Mouse (Mus musculus) gastrocnemius, adult 18-20 months (tissue): ENCODE measurements around the gene Hmg20b. TPM values are rescaled to one million over a fixed set of nuclear protein-coding genes. Genes with fewer than 3 reads are reported as not detected.

ENCODE experiments used
- DNase-seq: peaks from one replicate; pipeline ENCODE4 v3.0.0; 2021; ENCODE audit warnings: low spot score
- microRNA-seq: library from miRNA; unstranded; fragments of <30 nt; microRNA quantifications from one replicate; pipeline ENCODE4 v1.2.0, GENCODE M21; 2021
- total RNA-seq, 2 experiments: library from RNA; stranded (reverse); gene quantifications; 2 replicates each; pipeline ENCODE4 v1.2.3; 2021

Gene Hmg20b
- total RNA-seq, 2 experiments from 2014 or later, result 14.7 to 19.6 TPM

DNA sequence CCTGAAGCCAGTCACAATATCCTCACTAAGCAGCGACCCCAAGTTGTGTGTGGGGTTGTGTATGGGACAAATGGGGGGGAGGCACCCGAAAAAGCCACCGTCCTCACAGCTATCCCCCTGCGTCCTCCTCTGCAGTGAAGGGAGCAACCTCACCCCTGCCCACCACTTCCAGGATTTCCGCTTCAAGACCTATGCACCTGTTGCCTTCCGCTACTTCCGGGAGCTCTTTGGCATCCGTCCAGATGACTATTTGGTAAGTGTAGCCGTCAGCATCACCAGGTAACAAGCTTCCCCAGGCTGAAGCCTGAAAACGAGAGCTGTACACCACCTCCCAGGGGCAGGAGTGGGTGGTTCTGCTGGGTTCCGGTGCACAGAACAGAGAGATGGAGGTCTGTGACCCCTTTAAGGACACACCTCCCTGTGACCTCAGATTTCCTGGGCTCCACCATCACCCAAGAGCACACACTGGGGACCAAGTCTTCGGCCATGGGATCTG, 44.1 kb downstream of the Hmg20b start:
- no peak for DNase-seq

DNA sequence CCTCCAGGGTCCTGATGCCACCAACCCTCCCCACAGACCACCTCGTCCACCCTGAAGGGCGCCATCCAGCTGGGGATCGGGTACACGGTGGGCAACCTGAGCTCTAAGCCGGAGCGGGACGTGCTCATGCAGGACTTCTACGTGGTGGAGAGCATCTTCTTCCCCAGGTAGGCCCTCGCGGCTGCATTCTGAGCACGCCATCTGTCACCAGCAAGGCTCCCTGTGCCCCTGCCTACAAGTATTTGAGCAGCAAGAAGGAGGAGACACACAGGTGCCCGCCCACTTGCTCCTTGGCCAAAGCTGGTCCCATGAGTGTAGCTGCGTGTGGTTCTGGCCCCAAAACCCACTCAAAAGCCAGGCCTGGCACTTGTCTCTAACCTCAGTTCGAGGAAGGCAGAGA, 44.6 kb downstream of the Hmg20b start:
- DNase-seq, result no peak

DNA sequence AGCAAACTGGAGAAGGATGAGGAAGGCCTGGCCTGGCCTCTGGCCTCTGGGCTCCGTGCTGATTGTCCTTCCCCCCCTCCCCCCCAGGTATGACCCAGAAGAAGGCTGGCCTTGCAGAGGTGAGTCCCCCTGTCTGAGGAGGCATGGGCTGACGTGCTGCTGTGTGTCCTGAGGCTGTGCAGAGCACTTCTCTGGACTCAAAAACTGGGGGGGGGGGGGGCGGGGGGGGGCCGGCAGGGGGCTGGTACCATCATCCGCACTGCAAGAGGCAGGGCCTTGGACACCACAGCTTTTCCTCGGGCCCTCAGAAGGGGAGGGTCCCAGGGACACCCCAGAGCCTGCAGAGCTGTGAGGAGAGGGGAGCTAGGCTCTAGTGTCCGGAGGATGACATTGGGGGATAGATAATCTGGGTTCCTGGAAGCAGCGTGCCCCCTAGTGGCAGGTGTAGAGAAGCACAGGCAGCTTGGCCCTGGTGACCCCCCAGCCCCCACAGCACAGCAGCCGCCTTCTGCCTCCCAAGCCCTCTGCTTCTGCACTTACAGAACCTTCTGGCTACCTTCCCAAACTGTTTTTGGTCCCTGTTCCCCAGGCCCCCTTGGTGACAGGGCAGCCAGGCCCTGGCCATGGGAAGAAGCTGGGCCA, 45.6 kb downstream of the Hmg20b start:
- peak; percentile 55 for DNase-seq

DNA sequence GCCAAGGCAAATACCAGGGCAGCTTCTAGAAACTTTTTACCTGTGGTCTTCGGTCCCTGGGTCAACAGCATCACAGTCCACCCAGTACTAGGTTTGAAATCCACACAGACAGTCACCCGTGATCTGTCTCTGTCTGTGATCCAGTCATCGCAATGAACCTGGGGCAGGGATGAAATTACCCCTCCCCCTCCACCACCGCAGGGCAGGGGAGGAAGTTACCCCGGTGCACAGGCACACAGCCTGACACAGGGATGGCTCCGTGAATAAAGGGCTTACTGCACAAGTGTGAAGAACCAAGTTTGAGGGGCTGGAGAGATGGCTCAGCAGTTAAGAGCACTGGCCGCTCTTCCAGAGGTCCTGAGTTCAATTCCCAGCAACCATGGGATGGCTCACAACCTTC, 46.5 kb downstream of the Hmg20b start:
- DNase-seq, result no peak

DNA sequence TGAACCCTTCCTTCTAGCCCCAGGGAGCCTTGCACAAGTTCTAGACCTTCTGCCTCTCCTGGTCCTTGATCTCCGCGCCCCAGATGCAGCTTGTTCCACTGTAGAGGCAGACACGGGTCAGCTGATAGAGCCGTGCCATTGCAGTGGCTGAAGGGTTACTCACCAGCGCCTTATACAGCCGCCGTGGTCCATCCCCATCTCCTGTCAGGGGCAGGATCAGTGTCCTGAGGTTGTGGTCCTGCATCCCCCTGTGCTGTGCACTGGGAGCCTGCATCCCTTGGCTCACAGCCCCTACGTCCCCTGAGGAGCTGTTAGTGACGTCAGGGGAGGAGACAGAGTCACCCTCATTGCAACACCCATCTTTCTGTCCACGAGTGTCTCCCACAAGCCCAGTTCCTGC, 47.0 kb downstream of the Hmg20b start:
- no peak for DNase-seq

DNA sequence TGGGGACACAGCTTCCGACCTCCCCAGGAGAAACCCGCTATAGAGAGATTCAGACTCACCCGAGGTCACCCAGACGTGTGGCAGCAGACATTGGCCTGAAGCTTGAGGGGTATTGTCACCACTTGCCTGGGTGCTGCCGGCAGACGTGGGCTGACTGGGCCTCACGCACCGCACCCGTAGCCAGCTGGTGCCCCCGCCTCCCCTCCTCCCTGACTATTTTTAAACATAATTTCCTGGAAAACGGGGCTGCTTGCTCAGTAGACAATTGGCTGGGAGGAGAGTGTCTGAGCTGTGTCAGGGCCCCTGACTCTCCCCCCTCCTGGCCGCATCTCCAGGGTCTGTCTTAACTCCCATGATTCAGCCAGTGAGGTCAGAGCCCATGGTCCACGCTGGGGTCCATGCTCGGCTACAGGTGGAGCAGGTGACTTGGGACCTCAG, 47.5 kb downstream of the Hmg20b start:
- DNase-seq, result no peak

DNA sequence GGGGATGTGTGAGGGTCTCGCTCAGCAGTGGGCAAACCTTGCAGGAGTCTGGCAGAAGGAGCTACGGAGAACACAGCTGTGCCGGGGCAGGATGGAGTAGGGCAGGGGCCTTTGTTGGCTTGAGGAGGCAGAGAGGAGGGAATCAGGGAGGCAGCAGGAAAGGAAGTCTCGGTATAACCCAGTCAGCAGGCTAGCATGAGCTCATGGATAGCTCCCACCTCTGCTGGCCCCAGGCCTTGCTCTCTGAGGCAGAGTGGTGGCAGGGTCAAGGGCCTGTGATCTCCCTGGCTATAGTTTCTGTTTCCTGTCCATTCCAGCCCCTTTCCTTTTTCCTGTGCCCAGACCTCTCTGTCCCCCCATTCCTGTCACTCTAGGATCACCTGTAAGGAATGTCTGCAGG, 48.0 kb downstream of the Hmg20b start:
- no peak for DNase-seq

DNA sequence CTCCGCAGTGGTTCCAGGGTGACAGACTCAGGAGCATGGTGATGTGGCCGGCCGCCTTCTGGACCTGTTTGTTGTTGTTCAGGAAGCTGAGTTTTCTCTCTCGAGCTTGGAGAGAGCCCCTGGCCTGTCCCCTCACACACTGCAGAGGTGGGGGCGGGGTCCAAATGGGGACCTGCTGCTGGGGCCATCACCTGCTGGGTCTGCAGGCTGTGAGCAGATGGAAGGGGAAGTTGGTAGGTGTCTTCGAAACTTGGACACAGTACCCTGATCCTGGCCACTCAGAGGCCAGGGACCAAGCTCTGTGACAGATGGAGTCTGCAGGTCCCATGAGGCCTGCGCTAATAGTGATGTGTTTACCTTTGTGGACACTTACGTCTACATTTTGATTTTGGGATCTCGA, 49.0 kb downstream of the Hmg20b start:
- no peak for DNase-seq

DNA sequence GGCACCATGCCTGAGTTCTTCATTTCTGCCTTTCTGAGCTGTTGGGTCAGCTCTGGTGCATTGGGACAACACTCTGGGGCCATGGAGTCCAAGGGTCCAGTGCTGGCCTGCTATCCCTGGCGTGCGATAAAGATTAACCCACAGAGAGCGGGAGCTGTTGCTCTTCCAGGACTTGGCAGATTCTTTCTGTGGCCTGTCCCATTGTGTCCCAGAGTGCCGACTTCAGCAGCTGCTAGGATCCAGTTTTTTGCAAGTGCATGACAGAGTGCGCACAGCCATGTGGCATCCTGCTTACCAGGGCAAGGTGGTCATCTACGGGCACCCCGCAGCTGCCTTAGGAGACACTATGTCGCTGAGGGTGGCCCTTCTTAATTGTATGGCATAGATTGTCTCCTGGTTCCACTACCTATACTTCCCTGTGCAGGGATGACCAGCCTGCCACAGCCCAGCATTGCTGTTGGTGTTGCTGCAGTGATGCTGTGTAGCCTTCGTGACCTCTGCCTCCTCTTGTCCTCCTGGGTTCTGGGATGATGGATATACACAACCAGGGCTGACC, 49.9 kb downstream of the Hmg20b start:
- DNase-seq, result no peak

DNA sequence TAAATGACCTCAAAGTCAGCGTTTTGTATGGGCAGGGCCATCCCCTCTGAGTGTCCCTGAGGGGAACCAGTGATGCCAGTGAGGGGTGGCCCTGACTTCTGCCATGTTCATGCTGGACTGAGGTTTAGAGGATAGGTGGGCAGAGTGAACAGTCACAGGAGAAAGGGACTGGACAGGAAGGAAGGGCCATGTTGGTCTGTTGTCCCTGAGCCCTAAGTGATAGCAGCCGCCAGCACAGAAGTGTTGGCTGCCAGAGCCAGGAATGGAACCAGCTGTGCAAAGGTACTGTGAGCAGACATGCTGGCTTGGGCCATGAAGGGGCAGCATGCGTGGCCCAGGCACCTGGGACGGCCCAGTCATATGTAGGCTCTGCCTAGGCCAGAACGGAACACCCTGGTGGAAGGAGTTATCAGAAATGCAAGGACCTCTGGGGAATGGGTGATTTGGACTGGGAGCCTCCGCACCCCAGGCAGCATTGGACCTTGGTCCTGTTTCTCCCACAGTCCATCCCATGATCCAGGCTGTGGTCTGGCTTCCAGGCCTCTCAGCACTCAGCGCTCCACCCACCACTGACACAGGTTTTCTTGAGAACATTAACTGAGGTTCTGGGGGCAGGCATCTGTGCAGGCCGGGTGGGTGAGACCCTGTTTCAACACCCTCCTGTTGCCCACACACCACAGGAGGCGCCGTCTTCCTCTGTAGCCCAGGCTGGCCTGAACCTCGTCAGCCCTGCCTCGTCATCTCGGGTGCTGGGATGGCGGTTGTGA, 50.5 kb downstream of the Hmg20b start:
- no peak for DNase-seq

DNA sequence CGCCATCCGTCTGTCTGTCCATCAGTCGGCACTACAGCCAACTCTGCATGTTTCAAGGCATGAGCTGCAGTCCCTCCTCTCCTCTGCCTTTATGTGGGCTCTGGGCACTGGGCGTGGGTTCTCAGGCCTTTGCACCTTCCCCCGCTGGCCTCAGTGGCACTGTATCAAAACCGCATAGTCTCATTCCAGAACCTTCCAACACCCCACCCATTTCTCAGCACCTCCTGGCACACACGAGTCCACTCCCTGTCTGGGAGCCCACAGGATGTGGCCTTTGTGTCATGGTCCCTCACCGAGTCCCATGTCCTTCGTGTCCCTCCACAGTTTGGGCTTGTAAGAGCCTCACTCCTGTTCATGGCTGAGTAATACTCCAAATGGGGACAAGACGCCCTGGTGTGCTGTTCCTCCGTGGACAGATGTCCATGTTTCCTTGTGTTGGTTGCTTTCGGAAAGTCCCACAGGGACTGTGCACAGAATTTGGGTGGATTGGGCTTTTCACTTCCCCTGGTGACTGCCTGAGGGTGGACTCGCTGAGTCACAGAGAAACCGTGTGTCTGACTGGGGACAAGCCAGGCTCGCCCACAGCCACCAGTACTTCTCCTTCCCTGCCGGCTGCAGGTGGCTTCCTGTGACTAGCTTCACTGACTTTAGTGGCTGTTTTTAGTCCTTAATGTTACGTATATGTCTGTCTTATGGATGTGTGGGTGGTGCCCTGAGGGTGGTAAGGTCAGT, 51.7 kb downstream of the Hmg20b start:
- DNase-seq, result no peak

DNA sequence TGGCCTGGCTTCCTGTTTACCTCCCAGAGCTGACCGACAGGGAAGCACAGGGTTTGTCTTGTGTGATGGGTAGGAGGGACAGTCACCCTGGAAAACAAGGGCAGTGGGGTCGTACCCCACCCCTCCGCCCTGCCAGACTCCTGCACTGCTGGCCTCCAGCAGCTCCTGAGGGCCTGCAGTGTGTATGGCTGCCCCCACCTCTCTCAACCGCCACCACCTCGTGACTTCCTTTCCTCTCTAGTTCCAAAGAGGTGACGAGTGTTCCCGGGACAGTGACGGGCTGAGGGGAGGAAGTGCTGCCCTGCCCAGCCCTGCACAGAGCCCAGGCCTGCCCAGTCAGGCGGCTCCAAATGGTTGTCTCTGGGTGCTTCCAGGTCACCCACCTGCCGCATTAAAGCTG, 52.4 kb downstream of the Hmg20b start:
- peak; percentile 51 for DNase-seq

DNA sequence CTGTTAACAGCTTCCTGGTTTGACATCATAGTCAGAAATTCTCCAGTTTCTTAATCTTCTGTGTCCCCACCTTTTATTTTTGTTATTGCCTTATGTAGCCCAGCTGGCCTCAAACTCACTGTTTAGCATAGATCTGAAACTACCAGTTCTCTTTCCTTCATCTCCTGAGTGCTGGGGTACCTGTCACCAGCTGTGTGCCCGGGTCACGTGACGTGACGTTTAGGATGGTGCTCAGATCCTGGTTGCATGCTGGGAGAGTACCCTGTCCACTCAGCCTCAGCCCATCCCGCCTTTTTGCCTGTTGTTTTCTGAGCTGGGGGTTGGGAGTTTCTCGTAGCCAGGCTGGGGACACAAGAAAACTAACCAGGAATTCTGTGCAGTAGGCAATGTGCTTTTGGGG, 53.0 kb downstream of the Hmg20b start:
- DNase-seq, result no peak

Small RNAs within 50 kb of the gene (microRNA-seq; reads per million reads assigned to microRNA genes)
- 1.4 reads per million for gene Mir6913

Other genes starting within 250 kb of the Hmg20b start
- gene Map2k2, start 244.6 kb downstream of the Hmg20b start, total RNA-seq, result 100 to 1,000 TPM; 173 to 189 TPM
- gene Zbtb7a, start 215.3 kb downstream of the Hmg20b start, total RNA-seq, result 10 to 100 TPM; 22.1 to 24.5 TPM
- gene Pias4, start 182.6 kb downstream of the Hmg20b start, total RNA-seq, result 10 to 100 TPM; 15.3 to 17.1 TPM
- 1,000 to 10,000 TPM; 1,320 to 1,335 TPM for gene Eef2, start 173.8 kb downstream of the Hmg20b start, total RNA-seq
- gene Dapk3, start 167.5 kb downstream of the Hmg20b start, total RNA-seq, result 10 to 100 TPM; 25.5 to 28.4 TPM
- gene 4930442H23Rik, start 166.6 kb downstream of the Hmg20b start, total RNA-seq, result not detected
- 100 to 1,000 TPM in 1 of 2 experiments, 10 to 100 TPM in 1; 59.9 to 118 TPM for gene Nmrk2, start 148.4 kb downstream of the Hmg20b start, total RNA-seq
- not detected for gene Atcay, start 119.6 kb downstream of the Hmg20b start, total RNA-seq
- gene Zfr2, start 117.3 kb downstream of the Hmg20b start, total RNA-seq, result 1 to 10 TPM; 1.9 to 2.7 TPM
- not detected for gene Matk, start 97.5 kb downstream of the Hmg20b start, total RNA-seq
- gene Mrpl54, start 83.5 kb downstream of the Hmg20b start, total RNA-seq, result 100 to 1,000 TPM; 106 to 116 TPM
- 100 to 1,000 TPM; 102 to 105 TPM for gene Apba3, start 83.5 kb downstream of the Hmg20b start, total RNA-seq
- not detected for gene Tjp3, start 58.9 kb downstream of the Hmg20b start, total RNA-seq
- gene Pip5k1c, start 57.5 kb downstream of the Hmg20b start, total RNA-seq, result 10 to 100 TPM; 19.7 to 20.4 TPM
- gene Cactin, start 29.4 kb downstream of the Hmg20b start, total RNA-seq, result 10 to 100 TPM; 10.1 to 10.9 TPM
- gene Tbxa2r, start 21.7 kb downstream of the Hmg20b start, total RNA-seq, result under 1 TPM; 0.16 to 0.55 TPM
- 1 to 10 TPM in 1 of 2 experiments, under 1 TPM in 1; 0.39 to 1.4 TPM for gene Gipc3, start 7.2 kb downstream of the Hmg20b start, total RNA-seq
- gene Mfsd12, start 7.0 kb upstream of the Hmg20b start, total RNA-seq, result 1 to 10 TPM; 2.3 to 2.8 TPM
- under 1 TPM; 0.23 to 0.66 TPM for gene 4930404N11Rik, start 15.3 kb upstream of the Hmg20b start, total RNA-seq
- gene Fzr1, start 28.0 kb upstream of the Hmg20b start, total RNA-seq, result 10 to 100 TPM; 15.3 to 15.4 TPM
- 10 to 100 TPM; 41.1 to 44.1 TPM for gene Dohh, start 33.9 kb upstream of the Hmg20b start, total RNA-seq
- under 1 TPM; 0.57 to 0.97 TPM for gene Gm48551, start 34.0 kb upstream of the Hmg20b start, total RNA-seq
- gene Gm48552, start 38.5 kb upstream of the Hmg20b start, total RNA-seq, result under 1 TPM in 1 of 2 experiments, not detected in 1; 0.34 TPM
- not detected for gene Smim24, start 42.6 kb upstream of the Hmg20b start, total RNA-seq
- gene Nfic, start 105.2 kb upstream of the Hmg20b start, total RNA-seq, result 100 to 1,000 TPM; 232 to 244 TPM
- under 1 TPM; 0.05 to 0.07 TPM for gene Celf5, start 132.2 kb upstream of the Hmg20b start, total RNA-seq
- 10 to 100 TPM; 41.0 to 45.8 TPM for gene Ncln, start 145.9 kb upstream of the Hmg20b start, total RNA-seq
- under 1 TPM; 0.71 to 0.78 TPM for gene S1pr4, start 149.7 kb upstream of the Hmg20b start, total RNA-seq
- under 1 TPM; 0.53 to 0.57 TPM for gene Gna15, start 173.7 kb upstream of the Hmg20b start, total RNA-seq
- gene Gna11, start 194.7 kb upstream of the Hmg20b start, total RNA-seq, result 10 to 100 TPM; 26.2 to 31.8 TPM
- gene Aes, start 209.0 kb upstream of the Hmg20b start, total RNA-seq, result 100 to 1,000 TPM; 947 to 962 TPM
- 1 to 10 TPM; 4.9 to 7.4 TPM for gene Tle2, start 224.1 kb upstream of the Hmg20b start, total RNA-seq